Mouse (Mus musculus): ENCODE measurements around the gene Adamts15.

The Adamts15 gene

GRCm38 (mm10) chr9:30922197-30922894 lies at the start of gene Adamts15:
Gene Adamts15, minus strand, starts transcription at chr9:30922452.
- peak; percentile 49 to 73 for DNase-seq (ENCODE audit: low spot score in 2 of 2)

- no peak for DNase-seq (ENCODE audit: low spot score in 2 of 2)
Observed at GRCm38 (mm10) chr9:30971967-30972366, 49.7 kb upstream of the Adamts15 start.

- DNase-seq (ENCODE audit: low spot score in 2 of 2): no peak
Observed at GRCm38 (mm10) chr9:30970001-30970400, 47.7 kb upstream of the Adamts15 start.

- DNase-seq (ENCODE audit: low spot score in 2 of 2): no peak
Observed at GRCm38 (mm10) chr9:30968130-30968529, 45.9 kb upstream of the Adamts15 start.

- DNase-seq (ENCODE audit: low spot score in 2 of 2): no peak
Observed at GRCm38 (mm10) chr9:30966881-30967280, 44.6 kb upstream of the Adamts15 start.

- DNase-seq (ENCODE audit: low spot score in 2 of 2): no peak
Observed at GRCm38 (mm10) chr9:30964685-30965084, 42.4 kb upstream of the Adamts15 start.

- no peak for DNase-seq (ENCODE audit: low spot score in 2 of 2)
Observed at GRCm38 (mm10) chr9:30963780-30964179, 41.5 kb upstream of the Adamts15 start.

GRCm38 (mm10) chr9:30955246-30955645 lies 33.0 kb upstream of the Adamts15 start:
- no peak for DNase-seq (ENCODE audit: low spot score in 2 of 2)

GRCm38 (mm10) chr9:30953287-30953686 lies 31.0 kb upstream of the Adamts15 start:
- no peak for DNase-seq (ENCODE audit: low spot score in 2 of 2)

- DNase-seq (ENCODE audit: low spot score in 2 of 2): no peak
Observed at GRCm38 (mm10) chr9:30951461-30951860, 29.2 kb upstream of the Adamts15 start.

- no peak for DNase-seq (ENCODE audit: low spot score in 2 of 2)
Observed at GRCm38 (mm10) chr9:30950592-30950991, 28.3 kb upstream of the Adamts15 start.

GRCm38 (mm10) chr9:30949971-30950370 lies 27.7 kb upstream of the Adamts15 start:
- DNase-seq (ENCODE audit: low spot score in 2 of 2): no peak

GRCm38 (mm10) chr9:30949422-30949821 lies 27.2 kb upstream of the Adamts15 start:
- no peak for DNase-seq (ENCODE audit: low spot score in 2 of 2)

- no peak for DNase-seq (ENCODE audit: low spot score in 2 of 2)
Observed at GRCm38 (mm10) chr9:30945276-30945675, 23.0 kb upstream of the Adamts15 start.

GRCm38 (mm10) chr9:30944234-30944633 lies 22.0 kb upstream of the Adamts15 start:
- DNase-seq (ENCODE audit: low spot score in 2 of 2): no peak

GRCm38 (mm10) chr9:30943341-30943740 lies 21.1 kb upstream of the Adamts15 start:
- DNase-seq (ENCODE audit: low spot score in 2 of 2): no peak

- DNase-seq (ENCODE audit: low spot score in 2 of 2): no peak
Observed at GRCm38 (mm10) chr9:30942512-30943313, 20.5 kb upstream of the Adamts15 start, which contains the start of gene Adamts8. Gene Adamts8, plus strand, starts transcription at chr9:30942562.

- peak; percentile 81 to 85 for DNase-seq (ENCODE audit: low spot score in 2 of 2)
Observed at GRCm38 (mm10) chr9:30940328-30940727, 18.1 kb upstream of the Adamts15 start.

GRCm38 (mm10) chr9:30936674-30937438 lies 14.6 kb upstream of the Adamts15 start:
- DNase-seq (ENCODE audit: low spot score in 2 of 2): peak in 1 of 2 experiments; percentile 56

GRCm38 (mm10) chr9:30934827-30935226 lies 12.6 kb upstream of the Adamts15 start:
- no peak for DNase-seq (ENCODE audit: low spot score in 2 of 2)

GRCm38 (mm10) chr9:30932346-30932745 lies 10.1 kb upstream of the Adamts15 start:
- no peak for DNase-seq (ENCODE audit: low spot score in 2 of 2)

- DNase-seq (ENCODE audit: low spot score in 2 of 2): no peak
Observed at GRCm38 (mm10) chr9:30928759-30929158, 6.5 kb upstream of the Adamts15 start.

All from urinary bladder, postnatal 36 days (tissue).